Mouse (Mus musculus): ENCODE results near the gene Parp16.

DNA sequence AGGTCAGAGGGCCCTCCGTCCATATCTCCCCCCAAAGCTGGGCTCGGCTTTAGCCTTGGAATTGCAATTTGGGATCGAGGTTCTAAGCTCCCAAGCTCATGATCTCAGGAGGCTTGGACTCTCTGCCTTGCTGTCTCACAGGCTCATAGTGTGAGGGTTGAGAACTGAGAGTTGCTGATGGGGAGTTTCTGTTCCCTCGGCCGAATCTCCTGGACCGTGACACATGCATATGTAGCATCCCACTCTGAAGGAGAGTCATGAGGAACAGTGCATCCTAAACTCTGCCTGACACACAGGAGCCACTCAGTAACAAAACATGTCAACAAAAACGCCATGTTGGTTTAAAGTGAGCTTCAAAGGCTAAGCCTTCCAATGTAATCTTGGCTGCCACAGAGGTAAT is 46.6 kb upstream of the Parp16 start:
- TF ChIP-seq CTCF (IDR thresholded peaks at IDR 0.05; ENCODE audit: insufficient read depth, low read depth, low read length), result no peak
- no peak for TF ChIP-seq POLR2A (IDR thresholded peaks at IDR 0.05; ENCODE audit: insufficient read depth, low read depth, low read length)

Measured in olfactory bulb, adult 2 months (tissue).